Mouse (Mus musculus): ENCODE results near the gene Psma6. TPM values are rescaled to one million over a fixed set of nuclear protein-coding genes. Genes with fewer than 3 reads are reported as not detected.

The Psma6 gene
- polyA plus RNA-seq, 1 experiment = 312 TPM

- Histone ChIP-seq H3K27me3 (ENCODE audit: control insufficient read depth, insufficient read depth, insufficient read length) (no peaks in the 10 kb centered on the region), H3K79me2 (ENCODE audit: control insufficient read depth, insufficient read depth) (no peaks in the 10 kb centered on the region), H3K36me3 (ENCODE audit: control insufficient read depth, insufficient read depth) (no peaks in the 10 kb centered on the region), H3K79me3 (ENCODE audit: low read depth) (no peaks in the 10 kb centered on the region), H3K4me3 (ENCODE audit: insufficient read depth, poor library complexity, severe bottlenecking) (no peak overlapping the region), H3ac (ENCODE audit: control insufficient read depth, insufficient read length, low read depth) (no peak overlapping the region)
- TF ChIP-seq MYOG (IDR thresholded peaks at IDR 0.05; ENCODE audit: control insufficient read depth, extremely low read depth, insufficient read length) (no peak), MAX (IDR thresholded peaks at IDR 0.05) (no peak), FOSL1 (IDR thresholded peaks at IDR 0.05; ENCODE audit: insufficient read depth, low read length, poor library complexity, severe bottlenecking) (no peak), CEBPB (IDR thresholded peaks at IDR 0.05; ENCODE audit: low read depth) (no peak), USF1 (IDR thresholded peaks at IDR 0.05; ENCODE audit: low read depth) (no peak), MYOD1 (IDR thresholded peaks at IDR 0.05; ENCODE audit: control insufficient read depth, insufficient read length, low read depth) (no peak), CTCF (IDR thresholded peaks at IDR 0.05; ENCODE audit: control insufficient read depth, insufficient read depth, insufficient read length) (no peak)
Observed at GRCm38 (mm10) chr12:55437122-55437826, 53.3 kb downstream of the Psma6 start.

GRCm38 (mm10) chr12:55438058-55438457 lies 54.0 kb downstream of the Psma6 start:
- Histone ChIP-seq H3K79me2 (ENCODE audit: control insufficient read depth, insufficient read depth) (no peaks in the 10 kb centered on the region), H3K79me3 (ENCODE audit: low read depth) (no peaks in the 10 kb centered on the region), H3K36me3 (ENCODE audit: control insufficient read depth, insufficient read depth) (no peaks in the 10 kb centered on the region), H3K27me3 (ENCODE audit: control insufficient read depth, insufficient read depth, insufficient read length) (no peaks in the 10 kb centered on the region), H3ac (ENCODE audit: control insufficient read depth, insufficient read length, low read depth) (no peak overlapping the region), H3K4me3 (ENCODE audit: insufficient read depth, poor library complexity, severe bottlenecking) (no peak overlapping the region)
- TF ChIP-seq MAX (IDR thresholded peaks at IDR 0.05) (no peak), FOSL1 (IDR thresholded peaks at IDR 0.05; ENCODE audit: insufficient read depth, low read length, poor library complexity, severe bottlenecking) (no peak), MYOG (IDR thresholded peaks at IDR 0.05; ENCODE audit: control insufficient read depth, extremely low read depth, insufficient read length) (no peak), CTCF (IDR thresholded peaks at IDR 0.05; ENCODE audit: control insufficient read depth, insufficient read depth, insufficient read length) (no peak), MYOD1 (IDR thresholded peaks at IDR 0.05; ENCODE audit: control insufficient read depth, insufficient read length, low read depth) (no peak), CEBPB (IDR thresholded peaks at IDR 0.05; ENCODE audit: low read depth) (no peak), USF1 (IDR thresholded peaks at IDR 0.05; ENCODE audit: low read depth) (no peak)

GRCm38 (mm10) chr12:55438611-55439137 lies 54.7 kb downstream of the Psma6 start:
- no peaks in the 10 kb centered on the region for H3K27me3 ChIP-seq (ENCODE audit: control insufficient read depth, insufficient read depth, insufficient read length)

GRCm38 (mm10) chr12:55440416-55440815 lies 56.4 kb downstream of the Psma6 start:
- TF ChIP-seq CEBPB (IDR thresholded peaks at IDR 0.05; ENCODE audit: low read depth) (no peak), CTCF (IDR thresholded peaks at IDR 0.05; ENCODE audit: control insufficient read depth, insufficient read depth, insufficient read length) (no peak), MYOD1 (IDR thresholded peaks at IDR 0.05; ENCODE audit: control insufficient read depth, insufficient read length, low read depth) (no peak), MAX (IDR thresholded peaks at IDR 0.05) (no peak), FOSL1 (IDR thresholded peaks at IDR 0.05; ENCODE audit: insufficient read depth, low read length, poor library complexity, severe bottlenecking) (no peak), MYOG (IDR thresholded peaks at IDR 0.05; ENCODE audit: control insufficient read depth, extremely low read depth, insufficient read length) (no peak), USF1 (IDR thresholded peaks at IDR 0.05; ENCODE audit: low read depth) (no peak)
- Histone ChIP-seq H3K36me3 (ENCODE audit: control insufficient read depth, insufficient read depth) (no peaks in the 10 kb centered on the region), H3K4me3 (ENCODE audit: insufficient read depth, poor library complexity, severe bottlenecking) (no peak overlapping the region), H3K79me3 (ENCODE audit: low read depth) (no peaks in the 10 kb centered on the region), H3ac (ENCODE audit: control insufficient read depth, insufficient read length, low read depth) (no peak overlapping the region), H3K79me2 (ENCODE audit: control insufficient read depth, insufficient read depth) (no peaks in the 10 kb centered on the region), H3K27me3 (ENCODE audit: control insufficient read depth, insufficient read depth, insufficient read length) (no peaks in the 10 kb centered on the region)

More at GRCm38 (mm10) chr12:55438611-55439137, 54.7 kb downstream of the Psma6 start:
- no peaks in the 10 kb centered on the region for H3K79me2 ChIP-seq (ENCODE audit: control insufficient read depth, insufficient read depth)
- no peak overlapping the region for H3K4me3 ChIP-seq (ENCODE audit: insufficient read depth, poor library complexity, severe bottlenecking)
- no peak overlapping the region for H3ac ChIP-seq (ENCODE audit: control insufficient read depth, insufficient read length, low read depth)
- no peaks in the 10 kb centered on the region for H3K79me3 ChIP-seq (ENCODE audit: low read depth)
- H3K36me3 ChIP-seq (ENCODE audit: control insufficient read depth, insufficient read depth) = no peaks in the 10 kb centered on the region
- TF ChIP-seq CTCF (IDR thresholded peaks at IDR 0.05; ENCODE audit: control insufficient read depth, insufficient read depth, insufficient read length) (no peak), MYOD1 (IDR thresholded peaks at IDR 0.05; ENCODE audit: control insufficient read depth, insufficient read length, low read depth) (no peak), FOSL1 (IDR thresholded peaks at IDR 0.05; ENCODE audit: insufficient read depth, low read length, poor library complexity, severe bottlenecking) (no peak), MYOG (IDR thresholded peaks at IDR 0.05; ENCODE audit: control insufficient read depth, extremely low read depth, insufficient read length) (no peak)

GRCm38 (mm10) chr12:55442245-55442644 lies 58.2 kb downstream of the Psma6 start:
- Histone ChIP-seq H3K4me3 (ENCODE audit: insufficient read depth, poor library complexity, severe bottlenecking) (no peak overlapping the region), H3K36me3 (ENCODE audit: control insufficient read depth, insufficient read depth) (no peaks in the 10 kb centered on the region), H3K27me3 (ENCODE audit: control insufficient read depth, insufficient read depth, insufficient read length) (no peaks in the 10 kb centered on the region), H3K79me2 (ENCODE audit: control insufficient read depth, insufficient read depth) (no peaks in the 10 kb centered on the region), H3K79me3 (ENCODE audit: low read depth) (no peaks in the 10 kb centered on the region), H3ac (ENCODE audit: control insufficient read depth, insufficient read length, low read depth) (no peak overlapping the region)
- no peak for TF ChIP-seq CTCF (IDR thresholded peaks at IDR 0.05; ENCODE audit: control insufficient read depth, insufficient read depth, insufficient read length)
- no peak for TF ChIP-seq FOSL1 (IDR thresholded peaks at IDR 0.05; ENCODE audit: insufficient read depth, low read length, poor library complexity, severe bottlenecking)
- no peak for TF ChIP-seq MYOD1 (IDR thresholded peaks at IDR 0.05; ENCODE audit: control insufficient read depth, insufficient read length, low read depth)
- TF ChIP-seq CEBPB (IDR thresholded peaks at IDR 0.05; ENCODE audit: low read depth) = no peak
- no peak for TF ChIP-seq USF1 (IDR thresholded peaks at IDR 0.05; ENCODE audit: low read depth)
- no peak for TF ChIP-seq MAX (IDR thresholded peaks at IDR 0.05)
- TF ChIP-seq MYOG (IDR thresholded peaks at IDR 0.05; ENCODE audit: control insufficient read depth, extremely low read depth, insufficient read length) = no peak

Measured in C2C12 (cell line).